Mouse (Mus musculus): ENCODE results near the gene Actr8. TPM values are rescaled to one million over a fixed set of nuclear protein-coding genes. Genes with fewer than 3 reads are reported as not detected.

Actr8 gene
- polyA plus RNA-seq, 1 experiment from 2014 or later: 46.7 TPM

DNA sequence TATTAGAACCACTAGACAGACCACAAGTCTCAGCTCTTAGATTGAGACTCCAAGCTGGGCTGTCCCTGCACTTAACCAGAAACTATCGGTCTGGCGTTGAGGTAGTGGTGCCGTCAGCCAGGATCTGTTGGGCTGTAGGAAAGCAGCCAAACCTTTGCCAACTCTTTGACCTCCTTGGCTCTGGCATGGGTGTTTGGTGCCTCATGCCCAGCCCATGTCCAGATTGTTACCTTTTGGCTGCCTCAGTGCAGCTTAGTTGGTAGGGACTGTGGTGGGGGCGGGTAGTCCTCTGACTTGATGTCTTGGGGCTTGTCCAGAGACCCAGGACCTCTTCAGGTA, 40.3 kb downstream of the Actr8 start:
- no peak for ATAC-seq (ENCODE audit: extremely low read depth, insufficient number of reproducible peaks, low FRiP score, low TSS enrichment)
- no peak overlapping the region for H3K27ac ChIP-seq (replicated peaks)
- H3K4me2 ChIP-seq: no peak overlapping the region
- H3K9ac ChIP-seq: no peak overlapping the region
- no peaks in the 10 kb centered on the region for H3K27me3 ChIP-seq (replicated peaks)
- no peaks in the 10 kb centered on the region for H3K36me3 ChIP-seq
- no peak overlapping the region for H3K4me3 ChIP-seq
- no peaks in the 10 kb centered on the region for H3K9me3 ChIP-seq
- 88% methylated on average over 4 of the region's 4 CpGs for WGBS
- no peaks in the 10 kb centered on the region for H3K4me1 ChIP-seq

DNA sequence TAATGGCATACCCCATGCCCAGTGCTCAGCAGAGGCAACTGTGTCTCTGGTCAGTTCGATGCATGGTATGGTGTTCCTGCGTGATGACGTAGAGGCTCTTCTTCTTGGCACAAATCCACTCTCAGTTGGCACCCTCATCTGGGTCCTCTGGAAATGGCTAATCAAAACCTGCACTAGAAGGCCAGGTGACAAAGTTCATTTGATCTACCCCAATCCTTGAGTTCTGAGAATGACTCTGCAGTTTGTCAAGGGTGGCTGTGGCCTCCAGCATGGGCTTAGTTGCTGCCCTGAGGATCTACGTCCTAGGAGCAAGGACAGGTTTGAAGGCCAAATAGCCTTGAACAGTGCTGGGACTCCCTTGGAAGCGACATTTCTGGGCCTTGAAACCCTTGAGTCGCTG, 40.7 kb downstream of the Actr8 start:
- WGBS: 88% methylated on average over 6 of the region's 6 CpGs
- Histone ChIP-seq H3K4me3 (no peak overlapping the region), H3K4me1 (no peaks in the 10 kb centered on the region)

DNA sequence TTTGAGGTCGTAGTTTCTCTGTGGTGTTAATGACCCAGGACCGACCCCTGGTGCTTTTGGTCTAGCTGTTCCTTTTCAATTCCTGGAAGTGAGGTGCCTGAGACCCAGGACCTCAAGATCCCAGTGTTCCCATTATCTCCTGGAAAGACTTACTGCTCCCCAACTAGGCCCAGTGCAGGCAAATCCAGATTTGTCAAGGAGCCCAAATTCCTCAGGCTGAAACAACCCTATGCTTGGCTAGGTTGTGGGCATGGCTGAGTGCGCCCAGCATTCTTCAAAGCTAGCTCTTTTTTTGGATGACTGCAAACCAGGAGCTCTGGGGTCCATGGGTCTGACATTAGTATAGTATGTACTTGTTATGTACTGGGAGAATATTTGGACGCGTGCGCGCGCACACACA, 41.2 kb downstream of the Actr8 start:
- Histone ChIP-seq H3K4me1 (no peaks in the 10 kb centered on the region), H3K4me3 (no peak overlapping the region), H3K4me2 (no peak overlapping the region), H3K36me3 (no peaks in the 10 kb centered on the region), H3K27me3 (replicated peaks) (no peaks in the 10 kb centered on the region), H3K9me3 (no peaks in the 10 kb centered on the region), H3K9ac (no peak overlapping the region), H3K27ac (replicated peaks) (no peak overlapping the region)
- no peak for ATAC-seq (ENCODE audit: extremely low read depth, insufficient number of reproducible peaks, low FRiP score, low TSS enrichment)
- 90% methylated on average over 8 of the region's 8 CpGs for WGBS

More for the DNA sequence above, 40.7 kb downstream of the Actr8 start:
- Histone ChIP-seq H3K36me3 (no peaks in the 10 kb centered on the region), H3K27me3 (replicated peaks) (no peaks in the 10 kb centered on the region), H3K9ac (no peak overlapping the region), H3K4me2 (no peak overlapping the region), H3K27ac (replicated peaks) (no peak overlapping the region), H3K9me3 (no peaks in the 10 kb centered on the region)
- ATAC-seq (ENCODE audit: extremely low read depth, insufficient number of reproducible peaks, low FRiP score, low TSS enrichment): no peak

DNA sequence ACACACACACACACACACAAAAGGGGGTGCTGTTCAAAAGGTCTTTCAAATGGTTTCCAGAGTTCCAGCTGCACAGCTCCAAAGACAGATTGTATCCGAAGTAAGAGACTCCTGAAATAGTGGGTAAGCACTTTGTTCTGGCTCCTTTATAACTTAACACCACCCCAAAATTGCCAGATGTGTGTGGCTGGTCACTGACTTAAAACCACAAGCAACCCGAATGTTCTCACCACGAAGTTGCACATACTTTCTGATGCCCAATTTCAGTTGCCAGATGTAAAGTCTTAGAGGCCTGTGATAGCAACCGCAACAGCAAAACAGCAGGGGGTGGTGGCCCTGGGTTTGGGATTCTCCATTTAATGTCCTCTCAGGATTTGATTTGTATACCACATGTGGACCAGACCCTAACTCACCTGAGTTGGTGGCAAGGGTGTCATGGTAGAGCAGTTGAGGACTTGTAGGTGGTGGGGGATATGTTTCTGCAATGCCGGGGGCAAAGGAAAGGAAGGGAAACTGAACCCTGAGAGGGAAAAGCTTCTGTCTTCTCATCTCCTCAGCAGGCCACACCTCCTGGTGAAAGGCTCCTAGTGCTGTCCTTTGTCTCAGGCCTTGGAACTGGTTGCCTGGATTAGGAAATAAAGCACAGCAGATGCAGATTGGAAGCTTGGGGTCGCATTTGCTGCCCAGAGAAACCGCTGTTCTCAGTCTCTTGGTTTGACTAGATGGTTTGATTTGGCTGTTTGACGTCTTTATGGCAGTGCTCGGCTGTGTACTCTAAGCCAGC, 41.8 kb downstream of the Actr8 start:
- no peak for ATAC-seq (ENCODE audit: extremely low read depth, insufficient number of reproducible peaks, low FRiP score, low TSS enrichment)
- H3K4me2 ChIP-seq: no peak overlapping the region
- H3K4me1 ChIP-seq: no peaks in the 10 kb centered on the region
- no peak overlapping the region for H3K27ac ChIP-seq (replicated peaks)
- H3K27me3 ChIP-seq (replicated peaks): no peaks in the 10 kb centered on the region
- WGBS: 60% methylated on average over 9 of the region's 9 CpGs
- H3K9me3 ChIP-seq: no peaks in the 10 kb centered on the region
- no peak overlapping the region for H3K4me3 ChIP-seq
- H3K36me3 ChIP-seq: no peaks in the 10 kb centered on the region
- H3K9ac ChIP-seq: no peak overlapping the region

DNA sequence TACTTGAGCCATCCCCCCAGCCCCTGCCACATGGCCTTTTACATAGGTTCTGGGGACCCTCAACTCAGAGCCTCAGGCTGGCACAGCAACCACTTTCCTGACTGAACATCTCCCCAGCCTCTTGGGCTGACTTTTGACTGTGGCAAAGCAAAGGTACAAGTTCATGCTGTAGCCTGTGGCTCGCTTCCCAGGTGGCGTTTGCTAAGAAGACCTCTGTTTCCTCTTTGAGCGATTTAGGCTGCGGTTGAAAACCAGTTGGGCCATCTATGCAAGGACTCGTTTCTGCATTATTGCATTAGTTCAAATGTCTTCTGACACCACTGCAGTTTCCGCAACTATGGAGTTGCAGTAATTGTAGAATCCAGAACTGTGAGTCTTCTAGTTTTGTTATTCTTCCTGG, 44.3 kb downstream of the Actr8 start:
- H3K4me1 ChIP-seq: no peaks in the 10 kb centered on the region
- no peaks in the 10 kb centered on the region for H3K27me3 ChIP-seq (replicated peaks)
- no peak overlapping the region for H3K4me3 ChIP-seq
- 87% methylated on average over 6 of the region's 6 CpGs for WGBS
- H3K9ac ChIP-seq: no peak overlapping the region
- no peaks in the 10 kb centered on the region for H3K36me3 ChIP-seq
- no peak overlapping the region for H3K27ac ChIP-seq (replicated peaks)
- no peak overlapping the region for H3K4me2 ChIP-seq
- no peaks in the 10 kb centered on the region for H3K9me3 ChIP-seq
- no peak for ATAC-seq (ENCODE audit: extremely low read depth, insufficient number of reproducible peaks, low FRiP score, low TSS enrichment)

DNA sequence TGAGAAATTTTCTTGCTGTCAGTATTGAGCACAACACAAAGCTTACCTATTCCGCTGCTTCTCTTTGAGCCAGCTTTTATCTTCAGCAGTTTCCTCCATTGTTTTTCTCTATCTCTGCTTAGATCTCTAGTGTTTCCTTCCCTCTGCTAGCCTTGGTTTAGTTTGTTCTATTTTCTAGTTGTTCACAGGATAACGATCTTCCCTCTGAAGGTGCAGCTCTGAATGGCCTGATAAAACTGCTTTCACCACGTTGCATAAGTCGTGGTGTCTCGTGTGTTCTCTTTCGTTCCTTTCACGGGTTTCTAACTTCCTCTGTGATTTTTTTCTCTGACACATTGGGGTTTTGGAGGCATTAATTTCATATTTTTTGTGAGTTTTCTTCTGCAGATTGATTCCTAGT, 46.2 kb downstream of the Actr8 start:
- Histone ChIP-seq H3K36me3 (no peaks in the 10 kb centered on the region), H3K4me1 (no peaks in the 10 kb centered on the region), H3K27ac (replicated peaks) (no peak overlapping the region), H3K9ac (no peak overlapping the region), H3K9me3 (no peaks in the 10 kb centered on the region), H3K4me2 (no peak overlapping the region), H3K27me3 (replicated peaks) (no peaks in the 10 kb centered on the region), H3K4me3 (no peak overlapping the region)
- no peak for ATAC-seq (ENCODE audit: extremely low read depth, insufficient number of reproducible peaks, low FRiP score, low TSS enrichment)
- 45% methylated on average over 7 of the region's 7 CpGs for WGBS

DNA sequence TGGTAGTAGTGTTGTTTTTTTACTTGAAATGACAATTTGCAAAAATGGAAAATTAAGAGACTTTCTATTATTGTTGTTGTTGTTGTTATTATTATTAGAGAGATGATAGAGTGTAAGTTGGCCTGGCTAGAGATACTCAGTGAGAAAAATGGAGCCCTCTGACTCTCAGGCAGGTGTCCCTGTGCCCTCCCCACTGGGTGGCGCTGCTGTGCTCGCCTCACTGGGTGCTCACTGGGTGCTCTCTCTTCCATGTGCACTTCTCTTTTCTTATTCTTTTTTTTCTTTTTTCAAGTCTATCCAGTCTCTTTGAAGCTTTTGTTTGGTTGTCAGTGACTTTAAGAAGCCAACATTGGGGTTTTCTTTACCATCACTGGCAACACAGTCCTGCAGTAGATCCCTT, 49.2 kb downstream of the Actr8 start:
- no peak overlapping the region for H3K4me2 ChIP-seq
- no peak overlapping the region for H3K4me3 ChIP-seq
- no peaks in the 10 kb centered on the region for H3K27me3 ChIP-seq (replicated peaks)
- no peak for ATAC-seq (ENCODE audit: extremely low read depth, insufficient number of reproducible peaks, low FRiP score, low TSS enrichment)
- H3K36me3 ChIP-seq: no peaks in the 10 kb centered on the region
- H3K27ac ChIP-seq (replicated peaks): no peak overlapping the region
- no peak overlapping the region for H3K9ac ChIP-seq
- no peaks in the 10 kb centered on the region for H3K4me1 ChIP-seq
- H3K9me3 ChIP-seq: no peaks in the 10 kb centered on the region
- WGBS: 34% methylated on average over 2 of the region's 2 CpGs

DNA sequence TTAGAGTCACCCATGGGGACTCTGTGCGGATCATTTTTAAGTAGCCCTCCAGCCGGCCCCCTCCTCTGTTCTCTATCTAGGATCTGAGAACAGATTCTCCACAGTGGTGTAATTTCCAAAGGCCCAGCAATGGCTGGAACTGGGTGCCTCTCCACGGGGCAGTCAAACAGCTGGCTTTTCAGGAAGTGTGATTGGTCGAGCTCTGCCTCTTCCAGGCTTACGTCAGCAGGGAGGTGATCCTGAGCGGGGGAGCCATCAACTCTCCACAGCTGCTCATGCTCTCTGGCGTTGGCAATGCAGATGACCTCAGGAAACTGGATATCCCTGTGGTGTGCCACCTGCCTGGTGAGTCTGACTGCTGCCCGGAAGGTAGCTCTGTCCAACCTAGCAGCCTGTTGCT, 55.3 kb downstream of the Actr8 start:
- no peak for ATAC-seq (ENCODE audit: extremely low read depth, insufficient number of reproducible peaks, low FRiP score, low TSS enrichment)
- H3K4me2 ChIP-seq: no peak overlapping the region
- no peaks in the 10 kb centered on the region; the same call in 1 of the 2 replicates for H3K36me3 ChIP-seq
- H3K27ac ChIP-seq (replicated peaks): no peak overlapping the region
- H3K4me1 ChIP-seq: no peaks in the 10 kb centered on the region
- no peaks in the 10 kb centered on the region for H3K27me3 ChIP-seq (replicated peaks)
- WGBS: 62% methylated on average over 8 of the region's 8 CpGs
- H3K9ac ChIP-seq: no peak overlapping the region
- no peaks in the 10 kb centered on the region for H3K9me3 ChIP-seq
- no peak overlapping the region for H3K4me3 ChIP-seq

DNA sequence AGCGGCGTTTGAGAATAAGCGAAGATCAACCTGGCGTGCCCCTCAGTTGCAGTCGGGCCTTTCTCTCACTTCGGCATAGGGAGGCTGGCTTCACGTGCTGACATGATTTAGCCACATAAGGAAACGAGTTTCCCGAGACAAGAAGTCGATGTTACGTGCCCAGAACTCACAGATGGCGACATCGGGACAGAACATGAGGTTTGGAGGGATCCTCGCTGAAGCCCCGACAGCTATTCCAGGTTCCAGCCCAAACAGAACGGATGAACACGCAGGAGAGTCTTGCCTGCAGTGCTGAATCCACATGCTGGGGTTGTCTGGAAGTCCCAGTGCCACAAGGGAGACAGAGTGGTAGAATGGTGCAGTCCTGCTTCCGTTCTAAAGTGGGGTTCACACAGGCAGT, 60.3 kb downstream of the Actr8 start:
- Histone ChIP-seq H3K27me3 (replicated peaks) (no peaks in the 10 kb centered on the region), H3K27ac (replicated peaks) (no peak overlapping the region), H3K4me3 (no peak overlapping the region), H3K9me3 (no peaks in the 10 kb centered on the region), H3K36me3 (peaks cover 12% of the 10 kb centered on the region), H3K4me1 (no peaks in the 10 kb centered on the region), H3K9ac (no peak overlapping the region), H3K4me2 (no peak overlapping the region)
- no peak for ATAC-seq (ENCODE audit: extremely low read depth, insufficient number of reproducible peaks, low FRiP score, low TSS enrichment)
- 86% methylated on average over 18 of the region's 18 CpGs for WGBS

DNA sequence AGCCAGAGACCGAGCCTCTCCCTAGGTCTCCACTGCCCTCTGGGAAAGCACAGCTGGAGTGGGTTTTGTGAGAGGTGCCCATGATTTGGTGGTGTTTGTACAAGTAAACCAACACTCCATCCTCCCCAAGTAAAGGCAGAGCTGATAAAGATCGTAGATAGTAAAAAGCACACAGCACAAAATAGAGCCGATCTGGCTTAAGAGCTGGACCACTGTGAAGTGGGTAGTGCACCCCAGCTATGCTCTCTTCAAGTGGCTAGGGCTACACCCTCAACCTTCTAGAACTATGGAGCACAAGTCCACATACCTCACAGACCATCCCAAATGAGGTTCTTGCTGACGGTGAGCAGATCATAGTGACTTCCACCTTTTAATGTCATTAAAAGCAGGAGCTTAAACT, 61.3 kb downstream of the Actr8 start:
- 66% methylated on average over 4 of the region's 4 CpGs for WGBS
- H3K4me1 ChIP-seq: no peaks in the 10 kb centered on the region; the same call in 1 of the 2 replicates
- H3K9me3 ChIP-seq: no peaks in the 10 kb centered on the region
- H3K4me3 ChIP-seq: no peak overlapping the region
- ATAC-seq (ENCODE audit: extremely low read depth, insufficient number of reproducible peaks, low FRiP score, low TSS enrichment): no peak
- peaks cover 12% of the 10 kb centered on the region for H3K36me3 ChIP-seq
- no peaks in the 10 kb centered on the region for H3K27me3 ChIP-seq (replicated peaks)
- H3K9ac ChIP-seq: no peak overlapping the region
- H3K27ac ChIP-seq (replicated peaks): no peak overlapping the region
- no peak overlapping the region for H3K4me2 ChIP-seq

DNA sequence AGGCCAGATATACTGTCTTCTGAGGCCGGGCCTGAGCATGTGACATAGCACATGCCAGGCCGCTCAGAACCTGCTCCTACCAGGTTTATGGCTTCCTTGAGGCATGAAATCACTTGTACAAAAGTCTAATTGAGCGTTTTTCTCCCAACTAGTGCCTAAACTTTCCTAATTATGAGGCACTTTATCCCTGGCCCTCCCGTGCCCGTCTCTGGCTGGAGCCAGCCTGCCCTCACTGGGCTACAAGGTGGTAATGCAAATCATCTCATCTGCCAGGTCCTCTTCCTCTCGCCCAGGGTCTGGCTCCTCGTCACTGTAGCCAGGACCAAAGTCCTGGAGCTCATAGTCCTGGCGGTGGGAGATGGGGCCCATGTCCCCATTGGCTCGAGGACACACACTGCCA, 63.7 kb downstream of the Actr8 start:
- no peak overlapping the region for H3K27ac ChIP-seq (replicated peaks)
- 83% methylated on average over 9 of the region's 9 CpGs for WGBS
- peaks cover 12% of the 10 kb centered on the region for H3K36me3 ChIP-seq
- no peak for ATAC-seq (ENCODE audit: extremely low read depth, insufficient number of reproducible peaks, low FRiP score, low TSS enrichment)
- H3K4me1 ChIP-seq: peaks cover 21% of the 10 kb centered on the region
- no peak overlapping the region for H3K4me3 ChIP-seq
- no peaks in the 10 kb centered on the region for H3K27me3 ChIP-seq (replicated peaks)
- no peak overlapping the region for H3K9ac ChIP-seq
- no peak overlapping the region for H3K4me2 ChIP-seq
- no peaks in the 10 kb centered on the region for H3K9me3 ChIP-seq

DNA sequence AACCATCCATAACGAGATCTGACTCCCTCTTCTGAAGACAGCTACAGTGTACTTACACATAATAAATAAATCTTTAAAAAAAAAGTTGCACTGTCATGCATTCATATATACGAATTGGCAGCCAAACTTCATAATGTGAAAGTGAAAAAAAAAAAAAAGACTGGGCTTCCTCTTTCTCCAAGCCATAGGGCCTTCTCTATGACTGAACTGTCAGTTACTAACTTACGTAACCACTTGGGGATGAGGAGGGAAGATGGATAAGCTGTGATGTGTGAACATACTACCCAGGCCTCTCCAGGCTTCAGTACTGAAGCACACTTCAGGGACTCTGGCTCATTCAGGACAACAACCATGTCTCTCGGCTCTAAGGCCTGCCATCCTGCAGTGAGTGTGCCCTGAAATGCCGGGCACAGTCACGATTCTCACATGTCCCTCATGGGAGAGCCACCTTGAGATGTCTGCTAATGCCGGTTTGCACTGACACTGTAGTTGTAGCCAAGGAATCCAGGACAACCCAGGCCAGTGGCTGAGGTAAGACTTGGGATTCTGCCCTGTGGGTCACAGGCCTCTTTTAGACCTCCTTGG, 65.3 kb downstream of the Actr8 start:
- peaks cover 21% of the 10 kb centered on the region for H3K4me1 ChIP-seq
- 77% methylated on average over 7 of the region's 7 CpGs for WGBS
- no peak for ATAC-seq (ENCODE audit: extremely low read depth, insufficient number of reproducible peaks, low FRiP score, low TSS enrichment)
- H3K9me3 ChIP-seq: no peaks in the 10 kb centered on the region
- no peak overlapping the region for H3K27ac ChIP-seq (replicated peaks)
- H3K27me3 ChIP-seq (replicated peaks): no peaks in the 10 kb centered on the region
- no peak overlapping the region for H3K4me2 ChIP-seq
- peaks cover 16% of the 10 kb centered on the region for H3K36me3 ChIP-seq
- no peak overlapping the region for H3K9ac ChIP-seq
- H3K4me3 ChIP-seq: no peak overlapping the region
